Mouse (Mus musculus) megakaryocyte-erythroid progenitor cell, adult 5-6 weeks (primary cell): ENCODE measurements around the gene Kifc3. TPM values are rescaled to one million over a fixed set of nuclear protein-coding genes. Genes with fewer than 3 reads are reported as not detected.
A peak's percentile ranks its signal among the peaks of the same experiment; 100 is the strongest.

Experiments used
- ATAC-seq: replicated peaks from 2 replicates; pipeline ENCODE4 v1.8.0; 2016; ENCODE audit warnings: mild to moderate bottlenecking, inconsistent platforms; ENCODE audit not compliant: severe bottlenecking, poor library complexity, low FRiP score, low TSS enrichment
- total RNA-seq, 2 experiments: library from RNA; stranded (forward) in 1 of 2; stranded (reverse) in 1 of 2; fragments of 200-1000, 215-1000 nt in 1 of 2; fragments of >200 nt in 1 of 2; fragmentation: Nextera tagmentation in 1 of 2; gene quantifications; 2 replicates each; pipeline ENCODE4 v1.2.3; 2014 to 2017

Gene Kifc3
- total RNA-seq, 2 experiments from 2014 or later, result 1.4 TPM; not detected in 1

- peak; percentile 84 for ATAC-seq
Measured at GRCm38 (mm10) chr8:95204039-95204380, 1.4 kb upstream of the Kifc3 start.

- 0 out of 2 replicates have a peak, but pooled peaks have one; percentile 26 for ATAC-seq
Measured at GRCm38 (mm10) chr8:95203326-95204038, 870 bp upstream of the Kifc3 start.

- no peak for ATAC-seq
Measured at GRCm38 (mm10) chr8:95202056-95202570, 499 bp downstream of the Kifc3 start.

- no peak for ATAC-seq
Measured at GRCm38 (mm10) chr8:95201491-95201890, 1.1 kb downstream of the Kifc3 start.

GRCm38 (mm10) chr8:95200001-95200405 is 2.6 kb downstream of the Kifc3 start:
- ATAC-seq, result no peak

GRCm38 (mm10) chr8:95195728-95196127 is 6.9 kb downstream of the Kifc3 start:
- peak; percentile 61; the same call in 1 of the 2 replicates for ATAC-seq

GRCm38 (mm10) chr8:95191497-95192175 is 11.0 kb downstream of the Kifc3 start:
- no peak for ATAC-seq

GRCm38 (mm10) chr8:95187579-95187978 is 15.0 kb downstream of the Kifc3 start:
- ATAC-seq, result no peak

GRCm38 (mm10) chr8:95185891-95186513 is 16.6 kb downstream of the Kifc3 start:
- no peak for ATAC-seq

- ATAC-seq, result no peak
Measured at GRCm38 (mm10) chr8:95185104-95185503, 17.5 kb downstream of the Kifc3 start.

GRCm38 (mm10) chr8:95184171-95184570 is 18.4 kb downstream of the Kifc3 start:
- ATAC-seq, result no peak

GRCm38 (mm10) chr8:95181850-95182249 is 20.8 kb downstream of the Kifc3 start:
- peak; percentile 70 for ATAC-seq

- ATAC-seq, result no peak
Measured at GRCm38 (mm10) chr8:95178191-95178590, 24.4 kb downstream of the Kifc3 start.

GRCm38 (mm10) chr8:95176985-95177384 is 25.6 kb downstream of the Kifc3 start:
- ATAC-seq, result no peak

- no peak for ATAC-seq
Measured at GRCm38 (mm10) chr8:95175808-95176207, 26.8 kb downstream of the Kifc3 start.

- no peak for ATAC-seq
Measured at GRCm38 (mm10) chr8:95175306-95175705, 27.3 kb downstream of the Kifc3 start.

- ATAC-seq, result no peak
Measured at GRCm38 (mm10) chr8:95172433-95172832, 30.2 kb downstream of the Kifc3 start.

- ATAC-seq, result no peak
Measured at GRCm38 (mm10) chr8:95167726-95168125, 34.9 kb downstream of the Kifc3 start.

- no peak for ATAC-seq
Measured at GRCm38 (mm10) chr8:95166400-95166799, 36.2 kb downstream of the Kifc3 start.

GRCm38 (mm10) chr8:95165923-95166322 is 36.7 kb downstream of the Kifc3 start:
- ATAC-seq, result no peak
